Mouse (Mus musculus) bone marrow macrophage, adult 2 months (primary cell): ENCODE results near the gene Usp29.

Source experiments
- CTCF ChIP-seq: IDR thresholded peaks from 2 replicates; pipeline ENCODE4 v1.5.1; 2012; ENCODE audit warnings: low read depth, mild to moderate bottlenecking, low read length, moderate library complexity
- POLR2A ChIP-seq: IDR thresholded peaks from 2 replicates; pipeline ENCODE4 v1.6.1; 2012; ENCODE audit warnings: mild to moderate bottlenecking, low read depth, low read length, borderline replicate concordance

DNA sequence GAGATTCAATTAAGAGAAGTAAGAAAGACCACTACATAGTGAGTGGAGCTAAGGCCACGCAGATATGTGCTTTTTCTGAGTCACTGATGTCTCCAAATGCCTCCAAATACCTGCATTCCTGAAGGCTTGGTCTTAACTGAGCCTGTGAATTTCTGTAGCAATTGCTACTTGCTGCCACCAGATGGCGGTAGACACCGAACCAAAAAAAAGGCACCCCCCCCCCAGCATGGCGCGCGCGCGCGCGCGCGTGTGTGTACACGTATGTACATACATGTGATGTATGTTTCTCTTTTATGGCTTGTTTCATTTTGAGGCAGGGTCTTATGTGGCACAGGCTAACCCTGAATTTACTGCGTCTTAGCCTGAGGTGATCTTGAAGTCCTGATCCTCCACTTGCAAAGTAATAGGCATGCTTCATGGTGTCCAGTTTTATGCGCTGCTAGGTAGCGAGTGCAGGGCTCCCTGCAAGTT, 210.4 kb downstream of the Usp29 start:
- TF ChIP-seq CTCF, result peak; percentile 93
- no peak for TF ChIP-seq POLR2A
